Mouse (Mus musculus) retina, postnatal 1 day (tissue): Measurements from ENCODE around the gene Tmem59.

Experiments used
- DNase-seq: peaks from one replicate; pipeline ENCODE4 v3.0.0-alpha.2; 2012

Gene Tmem59

DNA sequence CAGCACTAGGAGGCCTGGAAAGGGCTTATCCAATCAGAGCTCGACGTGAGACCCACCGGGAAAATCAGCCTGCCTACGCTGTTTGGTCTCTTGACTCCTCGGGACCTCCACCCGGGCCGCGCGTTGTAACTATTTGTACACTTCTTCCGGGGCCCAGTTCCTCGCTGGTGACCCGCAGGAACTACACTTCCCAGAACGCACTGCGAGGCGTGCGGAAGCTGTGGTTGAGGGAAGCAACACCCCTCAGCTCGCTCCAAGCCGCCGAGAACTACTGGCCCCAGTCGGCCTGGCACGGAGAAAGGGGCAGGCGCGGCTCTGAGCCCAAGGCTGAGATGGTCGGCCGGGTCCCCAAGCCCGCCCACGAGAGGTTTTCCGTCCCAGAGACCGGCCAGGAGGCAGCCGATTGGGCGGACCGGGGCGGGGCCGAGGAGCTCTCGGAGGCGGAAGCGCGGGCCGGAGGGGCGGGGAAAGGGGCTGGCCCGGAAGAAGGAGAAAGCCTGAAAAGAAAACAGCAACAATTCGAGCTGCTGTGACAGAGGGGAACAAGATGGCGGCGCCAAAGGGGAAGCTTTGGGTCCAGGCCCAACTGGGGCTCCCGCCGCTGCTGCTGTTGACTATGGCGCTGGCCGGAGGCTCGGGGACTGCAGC lies at the start of gene Tmem59:
Tmem59 (plus strand) TSS at position 218 of the 648 bp plus-strand sequence.
- peak; percentile 97 for DNase-seq

GRCm38 (mm10) chr4:107129373-107129772 lies 48.8 kb upstream of the Tmem59 start:
- no peak for DNase-seq

- peak; percentile 59 for DNase-seq
Observed at GRCm38 (mm10) chr4:107130534-107130933, 47.7 kb upstream of the Tmem59 start.

DNA sequence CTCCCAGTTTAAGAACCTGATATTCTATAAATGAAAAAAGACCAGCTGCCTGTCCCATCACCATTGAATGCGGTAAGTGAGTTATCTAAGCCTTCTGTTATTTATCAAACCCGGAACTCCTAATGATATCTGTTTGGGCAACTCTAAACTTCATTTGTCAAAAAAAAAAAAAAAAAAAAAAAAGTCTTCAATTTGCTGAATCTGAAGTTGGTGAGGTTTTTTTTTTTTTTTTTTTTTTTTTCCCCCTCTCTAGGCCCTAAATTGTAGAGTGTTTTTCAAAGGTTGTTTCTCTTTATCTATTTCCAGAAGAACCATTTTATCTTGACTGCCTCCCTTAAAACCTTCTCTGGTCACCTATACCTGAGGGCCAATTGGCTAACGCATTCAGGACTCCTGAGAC lies 43.3 kb upstream of the Tmem59 start:
- DNase-seq: no peak

DNA sequence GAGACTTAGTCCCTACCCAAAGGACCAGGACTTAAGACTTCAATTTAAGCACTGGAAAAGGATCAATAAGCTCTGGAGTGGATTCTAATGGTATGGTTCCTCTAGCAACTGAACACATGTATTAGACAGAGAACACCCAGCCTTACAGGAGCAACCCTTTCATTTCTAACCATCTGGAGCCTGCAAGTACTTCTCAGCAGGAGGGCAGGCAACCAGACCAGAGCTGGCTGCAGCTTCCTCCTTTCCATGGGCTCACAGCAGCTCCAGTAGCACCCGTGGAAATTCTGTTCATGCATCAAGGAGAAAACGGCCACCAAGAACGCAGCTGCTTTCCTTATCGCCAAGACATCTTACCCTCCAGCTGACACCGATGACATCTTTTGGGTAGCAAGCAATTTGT lies 42.5 kb upstream of the Tmem59 start:
- DNase-seq: no peak

DNA sequence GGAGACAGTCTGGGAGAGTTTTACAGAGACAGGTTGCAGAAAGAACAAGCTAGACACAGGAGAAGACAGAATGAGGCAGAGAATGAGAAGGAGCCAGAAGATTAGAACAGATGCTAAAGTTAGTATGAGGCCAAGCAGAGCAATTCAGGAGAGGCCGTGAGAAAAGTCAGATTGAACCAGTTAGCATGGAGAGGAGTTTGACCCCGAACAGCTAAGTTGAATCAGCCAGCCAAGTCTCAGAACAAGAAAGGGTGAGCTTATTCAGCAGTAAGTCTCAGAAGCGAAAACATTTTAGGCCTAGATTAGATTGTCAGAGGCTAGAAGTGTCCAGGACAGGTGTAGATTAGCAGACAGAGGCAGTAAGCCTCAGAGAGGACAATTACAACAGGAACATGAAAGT lies 41.7 kb upstream of the Tmem59 start:
- no peak for DNase-seq

- peak; percentile 53 for DNase-seq
Observed at GRCm38 (mm10) chr4:107138948-107139835, 39.0 kb upstream of the Tmem59 start.

GRCm38 (mm10) chr4:107139836-107140631 lies 38.2 kb upstream of the Tmem59 start:
- DNase-seq: peak; percentile 86

- DNase-seq: no peak
Observed at GRCm38 (mm10) chr4:107143511-107143910, 34.7 kb upstream of the Tmem59 start.

GRCm38 (mm10) chr4:107150991-107151390 lies 27.2 kb upstream of the Tmem59 start:
- no peak for DNase-seq

- DNase-seq: no peak
Observed at GRCm38 (mm10) chr4:107152571-107152970, 25.6 kb upstream of the Tmem59 start.

DNA sequence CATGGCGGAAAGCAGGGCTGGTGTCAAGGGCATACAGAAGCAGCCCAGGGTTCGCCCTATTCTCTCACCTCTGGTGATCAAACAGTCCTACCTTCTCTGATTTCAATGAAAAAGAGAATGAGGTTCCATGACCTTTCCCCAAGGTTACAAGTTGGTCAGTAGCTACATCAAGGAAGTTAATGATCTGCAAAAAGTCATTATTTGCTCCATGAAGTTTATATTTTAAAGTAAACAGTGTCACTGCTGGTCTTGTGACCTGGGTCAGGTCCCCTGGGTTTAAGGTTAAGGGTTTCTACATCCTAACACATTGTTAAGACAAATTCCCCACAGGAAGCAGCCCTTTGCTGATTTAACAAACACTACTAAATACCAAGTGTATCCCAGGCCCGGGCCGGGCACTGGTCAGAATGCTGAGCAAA lies 21.2 kb upstream of the Tmem59 start:
- DNase-seq: no peak

DNA sequence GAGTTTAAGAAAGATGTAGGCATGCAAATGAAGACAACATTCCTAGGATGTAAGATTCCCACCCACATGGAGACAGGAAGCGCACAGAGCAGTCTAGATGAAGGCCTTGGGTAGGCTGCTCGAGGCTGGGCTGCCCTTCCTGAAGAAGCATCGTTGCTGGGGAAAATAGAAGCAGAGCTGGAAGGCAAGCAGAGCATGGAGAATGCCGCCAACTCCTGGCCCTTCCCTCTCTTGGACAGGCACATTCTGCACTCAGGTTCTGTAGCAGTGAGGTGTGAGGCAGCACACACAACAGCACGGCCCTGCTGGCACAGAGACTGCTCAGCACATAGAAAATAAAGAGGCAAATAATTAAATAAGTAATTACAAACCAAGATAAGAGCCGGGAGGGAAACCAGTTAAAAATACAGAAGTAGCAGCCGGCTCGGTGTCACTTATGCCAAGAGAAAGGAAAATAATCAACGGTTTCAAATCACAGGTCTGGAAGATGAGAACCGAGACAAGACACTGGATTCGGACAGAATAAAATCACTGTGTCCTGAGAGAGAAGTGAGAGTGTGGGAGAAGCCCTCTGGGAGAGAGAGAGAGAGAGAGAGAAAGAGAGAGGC lies 18.9 kb upstream of the Tmem59 start:
- no peak for DNase-seq

DNA sequence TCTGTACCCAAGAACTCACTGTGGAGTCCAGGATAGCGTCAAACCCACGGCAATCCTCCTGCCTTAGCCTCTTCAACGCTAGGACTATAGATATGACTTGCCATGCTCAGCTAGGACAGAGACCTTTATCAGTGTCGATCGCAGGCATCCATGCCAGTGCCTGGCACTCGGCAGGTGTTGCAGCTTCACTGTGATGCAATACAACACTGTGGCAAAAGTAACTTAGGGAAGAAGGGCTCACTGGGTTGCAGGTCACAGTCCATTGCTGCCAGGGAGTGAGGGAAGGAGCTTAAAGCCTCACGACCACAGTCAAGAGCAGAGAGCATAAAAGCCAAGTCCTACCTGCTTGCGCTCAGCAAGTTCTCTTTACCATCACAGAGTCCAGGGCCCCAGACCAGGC lies 18.0 kb upstream of the Tmem59 start:
- no peak for DNase-seq

GRCm38 (mm10) chr4:107163341-107163740 lies 14.9 kb upstream of the Tmem59 start:
- DNase-seq: no peak

GRCm38 (mm10) chr4:107163756-107164587 lies 14.2 kb upstream of the Tmem59 start:
- peak; percentile 90 for DNase-seq

DNA sequence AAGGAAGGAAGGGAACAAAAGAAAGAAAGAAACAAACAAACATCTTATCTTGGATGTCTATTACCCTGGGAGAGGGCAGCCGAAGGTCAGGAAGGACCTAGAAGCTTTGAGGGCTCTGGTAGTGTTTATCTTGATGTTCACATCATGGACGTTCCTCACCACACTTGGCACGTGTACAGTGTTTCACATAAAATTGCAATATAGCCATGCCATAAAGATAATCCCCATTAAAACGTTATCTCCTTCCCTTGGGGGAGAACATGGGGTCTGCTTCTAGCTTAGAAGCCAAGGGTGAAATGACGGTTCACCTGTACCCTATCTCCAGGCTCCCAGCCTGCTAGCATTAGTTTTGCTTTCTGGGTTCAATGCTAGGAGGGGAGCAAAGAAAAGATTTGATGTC lies 11.5 kb upstream of the Tmem59 start:
- DNase-seq: no peak

DNA sequence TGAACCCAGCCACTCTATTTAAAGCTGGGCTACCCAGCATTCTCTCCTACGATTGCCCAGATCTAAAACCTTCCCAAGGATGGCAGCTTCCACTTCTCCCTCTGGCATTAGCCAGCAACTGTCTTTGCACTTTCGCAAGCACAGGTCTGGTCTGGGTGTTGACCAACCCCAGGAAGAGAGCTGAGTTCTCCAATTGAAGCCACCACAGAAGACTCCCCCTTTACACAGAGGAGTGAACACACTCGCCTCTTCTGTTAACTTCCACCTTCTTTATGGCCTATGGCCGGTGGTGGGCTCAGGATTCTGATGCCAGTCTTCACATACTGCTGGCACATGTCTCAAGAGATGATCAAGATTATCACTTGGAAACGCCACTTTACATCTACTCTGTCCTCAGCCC lies 10.4 kb upstream of the Tmem59 start:
- no peak for DNase-seq

- DNase-seq: no peak
Observed at GRCm38 (mm10) chr4:107177506-107177905, 693 bp upstream of the Tmem59 start.

DNA sequence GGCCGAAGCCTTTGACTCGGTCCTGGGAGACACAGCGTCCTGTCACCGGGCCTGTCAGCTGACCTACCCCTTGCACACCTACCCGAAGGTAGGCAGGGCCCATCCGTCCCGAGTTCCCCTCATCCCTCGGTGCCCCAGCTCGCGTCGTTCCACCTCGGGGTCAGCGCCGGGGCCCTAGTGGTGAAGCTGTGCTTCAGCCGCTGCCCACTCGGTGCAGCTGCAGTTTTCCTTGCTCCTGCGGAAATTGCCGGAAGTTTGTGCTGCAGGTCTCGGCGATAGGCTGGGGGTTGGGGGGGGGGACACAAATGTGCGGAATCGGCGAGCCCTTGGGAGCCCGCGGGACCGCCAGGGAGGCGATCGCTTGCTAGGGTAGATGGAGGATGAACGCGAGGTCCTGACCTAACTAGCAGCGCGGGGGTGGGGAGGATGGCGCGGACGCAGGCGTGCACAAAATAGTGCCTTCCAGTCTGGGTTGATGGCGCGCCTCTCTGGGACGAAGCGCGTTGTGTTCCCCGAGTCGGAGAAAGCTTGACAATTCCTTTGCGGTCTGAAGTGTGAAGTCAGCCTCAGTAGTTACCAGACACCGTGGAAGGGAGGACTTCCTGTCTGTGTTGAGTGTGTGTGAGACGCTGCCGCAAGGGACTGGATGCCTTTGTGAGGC lies 761 bp downstream of the Tmem59 start, which contains the start of gene Tceanc2:
Tceanc2 (minus strand) TSS at position 287 of the 661 bp plus-strand sequence.
- peak; percentile 57 for DNase-seq

DNA sequence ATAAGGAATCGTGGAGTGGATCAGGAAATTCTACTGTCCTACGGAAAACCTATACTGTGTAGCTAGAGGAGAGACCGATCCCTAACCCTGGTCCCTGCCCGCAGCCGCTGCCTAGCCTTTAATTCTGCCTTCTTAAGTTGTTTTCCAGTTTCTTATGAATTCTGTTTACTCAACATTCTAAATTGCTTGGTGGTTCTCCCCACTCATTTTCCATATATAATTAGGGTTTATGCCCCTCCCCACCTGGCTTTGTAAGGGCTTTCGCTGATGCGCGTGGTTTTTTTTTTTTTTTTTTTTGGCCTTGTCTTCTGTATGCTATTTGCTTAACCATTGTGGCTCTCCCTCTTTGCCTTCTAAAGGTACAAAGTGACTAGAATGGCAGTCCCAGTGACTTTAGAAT lies 1.4 kb downstream of the Tmem59 start:
- peak; percentile 15 for DNase-seq
